Mouse (Mus musculus): ENCODE measurements around the gene Pde4d.

DNA sequence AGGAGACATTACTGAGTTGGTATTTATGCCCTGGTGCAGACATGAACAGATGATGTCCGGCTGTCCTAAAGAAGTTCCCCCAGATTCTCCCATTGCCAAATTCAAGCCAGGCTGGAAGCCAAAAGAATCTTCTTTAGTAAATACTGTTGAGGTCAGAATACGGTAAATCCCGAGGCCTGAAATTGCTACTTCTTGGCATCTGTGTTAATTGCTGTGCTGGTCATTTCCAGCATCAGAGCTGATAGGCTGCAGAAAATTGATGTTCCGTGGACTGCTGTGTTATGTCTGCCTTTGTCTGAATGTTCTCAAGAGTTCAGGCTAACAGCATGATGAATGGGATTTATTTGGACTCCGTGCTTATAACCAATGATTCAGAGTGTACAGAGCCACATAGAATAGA, 1127.7 kb downstream of the Pde4d start:
- TF ChIP-seq CTCF (IDR thresholded peaks at IDR 0.05; ENCODE audit: control insufficient read depth, insufficient read depth, insufficient read length) (no peak), MAX (IDR thresholded peaks at IDR 0.05) (no peak), CEBPB (IDR thresholded peaks at IDR 0.05; ENCODE audit: low read depth) (no peak), MYOD1 (IDR thresholded peaks at IDR 0.05; ENCODE audit: control insufficient read depth, insufficient read length, low read depth) (no peak)
